Mouse (Mus musculus) spleen, postnatal 0 days (tissue): Measurements from ENCODE around the gene Nomo1. TPM values are rescaled to one million over a fixed set of nuclear protein-coding genes. Genes with fewer than 3 reads are reported as not detected.

ENCODE experiments used
- polyA plus RNA-seq: library from polyadenylated mRNA; unstranded; fragments of >200 nt; fragmentation: Nextera tagmentation; extraction: Ambion mirVana; gene quantifications from 2 replicates; pipeline ENCODE4 v1.2.1, GENCODE M21; 2015

Gene Nomo1
- 18.8 and 21.1 TPM in 2 replicates for polyA plus RNA-seq

GRCm38 (mm10) chr7:46033109-46033869, at the start of gene Nomo1:
Gene Nomo1 (plus strand): TSS chr7:46033698.

DNA sequence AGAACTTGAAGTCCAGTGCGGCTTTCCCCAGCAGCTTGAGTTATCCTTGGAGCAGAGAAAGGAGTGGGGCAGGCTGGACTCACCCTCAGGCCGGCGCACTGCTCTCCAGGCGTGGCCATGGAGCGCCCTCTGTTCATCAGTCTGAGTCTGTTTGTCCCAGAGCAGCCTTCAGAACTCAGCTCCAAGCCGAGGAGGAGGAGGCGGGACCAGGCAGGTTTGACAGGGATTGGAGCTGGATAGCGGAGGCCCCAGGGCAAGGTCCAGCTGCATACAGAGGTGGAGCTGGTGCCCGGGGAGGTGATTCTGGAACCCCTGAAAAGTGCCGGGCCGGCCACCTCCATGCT, 3.4 kb upstream of the Nomo1 start, which contains the start of gene Abcc6:
Gene Abcc6 (minus strand): TSS at position 158 of the 344 bp plus-strand sequence.

DNA sequence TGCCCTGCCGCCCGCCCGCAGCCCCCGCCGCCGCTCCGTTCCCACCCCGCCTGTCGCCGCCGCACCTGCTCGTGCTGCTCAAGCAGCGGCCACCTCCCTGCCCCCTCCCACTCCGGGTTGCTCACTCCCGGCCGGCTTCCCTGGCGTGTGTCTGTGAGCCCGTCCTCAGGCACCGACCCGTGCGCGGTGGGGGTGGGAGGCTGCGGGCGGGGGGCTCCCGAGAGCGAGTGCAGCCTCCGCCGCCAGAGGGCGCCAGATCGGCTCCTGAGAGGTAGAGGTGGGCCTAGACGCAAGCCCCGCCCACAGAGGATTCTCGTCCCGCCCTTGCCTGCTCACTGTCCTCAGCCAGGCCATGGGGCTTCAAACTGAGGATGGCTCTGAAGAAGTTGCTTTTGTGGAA, 67.1 kb downstream of the Nomo1 start, which contains the start of gene Kcnj11:
Gene Kcnj11 (minus strand): TSS at position 202 of the 400 bp plus-strand sequence.

Other genes starting within 250 kb of the Nomo1 start
- 0.24 TPM in 1 of 2 replicates, not detected in the other for gene Lmtk3, start 250.0 kb upstream of the Nomo1 start, polyA plus RNA-seq
- 0.42 and 0.79 TPM in 2 replicates for gene Sult2b1, start 249.0 kb upstream of the Nomo1 start, polyA plus RNA-seq
- 36.4 and 37.5 TPM in 2 replicates for gene Cyth2, start 219.1 kb upstream of the Nomo1 start, polyA plus RNA-seq
- 0.18 and 0.21 TPM in 2 replicates for gene Kcnj14, start 208.9 kb upstream of the Nomo1 start, polyA plus RNA-seq
- gene Grwd1, start 202.8 kb upstream of the Nomo1 start, polyA plus RNA-seq: 30.0 and 31.3 TPM in 2 replicates
- gene Kdelr1, start 160.9 kb upstream of the Nomo1 start, polyA plus RNA-seq: 24.3 and 27.4 TPM in 2 replicates
- 0.19 and 0.33 TPM in 2 replicates for gene Grin2d, start 155.3 kb upstream of the Nomo1 start, polyA plus RNA-seq
- gene Syngr4, start 137.0 kb upstream of the Nomo1 start, polyA plus RNA-seq: 1.4 and 1.5 TPM in 2 replicates
- 3.2 and 4.1 TPM in 2 replicates for gene Tmem143, start 136.8 kb upstream of the Nomo1 start, polyA plus RNA-seq
- gene Emp3, start 112.3 kb upstream of the Nomo1 start, polyA plus RNA-seq: 170 and 224 TPM in 2 replicates
- 2.6 and 4.1 TPM in 2 replicates for gene Ccdc114, start 109.6 kb upstream of the Nomo1 start, polyA plus RNA-seq
- gene Abcc6, start 3.4 kb upstream of the Nomo1 start, polyA plus RNA-seq: 0.02 and 0.05 TPM in 2 replicates
- gene Kcnj11, start 67.1 kb downstream of the Nomo1 start, polyA plus RNA-seq: not detected in 2 replicates
- 0.14 and 0.15 TPM in 2 replicates for gene Abcc8, start 146.3 kb downstream of the Nomo1 start, polyA plus RNA-seq
- 0.16 TPM in 1 of 2 replicates, not detected in the other for gene Ush1c, start 204.8 kb downstream of the Nomo1 start, polyA plus RNA-seq
- gene Otog, start 207.3 kb downstream of the Nomo1 start, polyA plus RNA-seq: not detected in 2 replicates